Comparison of ENCODE assay signal across 25 mouse cellular contexts in genomic region chr19:8914212-8914611, GRCm38 (mm10). TPM values are rescaled to one million over a fixed set of nuclear protein-coding genes. Genes with fewer than 3 reads are reported as not detected.
DNase-seq lines count a peak whose midpoint lies in the region; TF ChIP-seq lines count a peak whose summit lies in the region.
"Had no signal": no experiment of that assay in that cellular context is flagged by ENCODE, and none has a peak within 500 bp of the region (broad histone marks: within the 10 kb centered on the region; RNA-seq: fewer than 3 reads in every experiment).

No protein-coding gene starts in this region.

- peaks cover 3% of the 10 kb centered on the region for H3K4me1 ChIP-seq in cortical plate, adult 2 months (ENCODE audit: control insufficient read depth, insufficient read depth, low read length)
- H3K4me1 ChIP-seq: embryonic facial prominence, embryonic 12.5 days; embryonic facial prominence, embryonic 15.5 days; heart, embryonic 12.5 days; heart, embryonic 15.5 days; hindbrain, embryonic 10.5 days; hindbrain, embryonic 13.5 days had no signal

- intact Hi-C loops in left cerebral cortex, adult 2 months (cut with DNase I): no loop called here
- intact Hi-C loops in left cerebral cortex, postnatal 10 days (cut with DNase I): loop anchor here (5.0 to 10.0 kb wide), 2 partner anchors 87 to 159 kb away; partner anchors contain the start of genes AC129217.1 and Nxf1

- H3K27ac ChIP-seq in layer of hippocampus, adult 2 months: peak overlapping the region; percentile 79
- H3K27ac ChIP-seq in left cerebral cortex, adult 2 months: peak overlapping the region; percentile 6; the same call in 1 of the 2 replicates
- H3K27ac ChIP-seq in cortical plate, adult 2 months (ENCODE audit: insufficient read depth, low read length): 0 out of 2 replicates have a peak overlapping the region, but pooled peaks have one; percentile 35
- H3K27ac ChIP-seq: embryonic facial prominence, embryonic 12.5 days; embryonic facial prominence, embryonic 15.5 days; heart, embryonic 15.5 days; hindbrain, embryonic 10.5 days; hindbrain, embryonic 13.5 days had no signal

- no peak for TF ChIP-seq POLR2A in cortical plate, adult 2 months (IDR thresholded peaks at IDR 0.05; ENCODE audit: extremely low read depth, insufficient read depth, low read length)

- H3K4me3 ChIP-seq in layer of hippocampus, adult 2 months: no peak overlapping the region
- H3K4me3 ChIP-seq in left cerebral cortex, adult 2 months: no peak overlapping the region
- H3K4me3 ChIP-seq in cortical plate, adult 2 months (ENCODE audit: insufficient read depth, low read length): no peak overlapping the region
- H3K4me3 ChIP-seq: embryonic facial prominence, embryonic 12.5 days; embryonic facial prominence, embryonic 15.5 days; heart, embryonic 12.5 days; heart, embryonic 15.5 days; hindbrain, embryonic 10.5 days; hindbrain, embryonic 13.5 days had no signal

- DNase-seq in layer of hippocampus, adult 2 months (ENCODE audit: low spot score in 2 of 2): peak in 1 of 2 experiments; percentile 50
- DNase-seq in layer of hippocampus, postnatal 14 days (ENCODE audit: low spot score in 2 of 2): no peak
- DNase-seq in left cerebral cortex, adult 2 months (ENCODE audit: extremely low spot score in 1 of 2, low spot score in 2 of 2): no peak
- DNase-seq in left cerebral cortex, postnatal 10 days (ENCODE audit: extremely low spot score in 1 of 2, low spot score in 2 of 2): no peak
- DNase-seq in right cerebral cortex, adult 18-20 months: peak; percentile 57
- no peak for DNase-seq in right cerebral cortex, postnatal 14 days
- no peak for DNase-seq in kidney, postnatal 10 days
- DNase-seq: adrenal gland, adult 2 months; adrenal gland, postnatal 14 days; cerebellum, adult 11-12 months; cerebellum, adult 8-10 months; cerebellum, postnatal 10 days; cerebellum, postnatal 36 days; forebrain, postnatal 0 days; gastrocnemius, postnatal 10 days; gastrocnemius, postnatal 36 days; heart, postnatal 10 days; heart, postnatal 36 days had no signal

- no peak for TF ChIP-seq CTCF in layer of hippocampus, adult 2 months (conservative IDR thresholded peaks at IDR 0.05)
- no peak for TF ChIP-seq CTCF in left cerebral cortex, adult 2 months (IDR thresholded peaks at IDR 0.05)
- TF ChIP-seq CTCF in cortical plate, adult 2 months (IDR thresholded peaks at IDR 0.05; ENCODE audit: extremely low read depth, insufficient read depth, low read length): no peak

RNA-seq across cellular contexts. Expression of gene B3gat3, which starts 6.0 kb away (rescaled TPM):
- 100 to 1,000 TPM; 167 to 191 TPM for total RNA-seq in layer of hippocampus, adult 2 months (2021)
- 100 to 1,000 TPM; 144 to 149 TPM for total RNA-seq in layer of hippocampus, postnatal 14 days (2021)
- 100 to 1,000 TPM; 172 to 173 TPM for total RNA-seq in left cerebral cortex, adult 2 months (2021)
- total RNA-seq in left cerebral cortex, postnatal 10 days (2021): 100 to 1,000 TPM; 141 to 144 TPM
- 222 and 224 TPM in 2 replicates for polyA plus RNA-seq in cortical plate, adult 2 months (2012; rRNA removed)

RNA-seq across cellular contexts. Expression of gene Rom1, which starts 14.9 kb away (rescaled TPM):
- 1 to 10 TPM; 4.4 to 5.7 TPM for total RNA-seq in layer of hippocampus, adult 2 months (2021)
- 1 to 10 TPM; 3.2 to 4.0 TPM for total RNA-seq in layer of hippocampus, postnatal 14 days (2021)
- 1 to 10 TPM; 5.6 to 7.2 TPM for total RNA-seq in left cerebral cortex, adult 2 months (2021)
- 1 to 10 TPM; 2.1 to 2.4 TPM for total RNA-seq in left cerebral cortex, postnatal 10 days (2021)
- 8.0 and 9.2 TPM in 2 replicates for polyA plus RNA-seq in cortical plate, adult 2 months (2012; rRNA removed)

RNA-seq across cellular contexts. Expression of gene Eml3, which starts 15.1 kb away (rescaled TPM):
- total RNA-seq in layer of hippocampus, adult 2 months (2021): 10 to 100 TPM; 11.5 to 11.7 TPM
- 10 to 100 TPM; 11.3 to 11.7 TPM for total RNA-seq in layer of hippocampus, postnatal 14 days (2021)
- 10 to 100 TPM; 11.0 to 13.7 TPM for total RNA-seq in left cerebral cortex, adult 2 months (2021)
- 1 to 10 TPM; 7.5 to 8.5 TPM for total RNA-seq in left cerebral cortex, postnatal 10 days (2021)
- polyA plus RNA-seq in cortical plate, adult 2 months (2012; rRNA removed): 12.8 and 13.2 TPM in 2 replicates

RNA-seq across cellular contexts. Expression of gene Ganab, which starts 16.3 kb away (rescaled TPM):
- total RNA-seq in layer of hippocampus, adult 2 months (2021): 100 to 1,000 TPM; 114 to 118 TPM
- 100 to 1,000 TPM; 111 to 114 TPM for total RNA-seq in layer of hippocampus, postnatal 14 days (2021)
- total RNA-seq in left cerebral cortex, adult 2 months (2021): 100 to 1,000 TPM in 1 of 2 experiments, 10 to 100 TPM in 1; 96.4 to 104 TPM
- total RNA-seq in left cerebral cortex, postnatal 10 days (2021): 10 to 100 TPM; 94.4 to 96.8 TPM
- 87.5 and 89.8 TPM in 2 replicates for polyA plus RNA-seq in cortical plate, adult 2 months (2012; rRNA removed)

RNA-seq across cellular contexts. Expression of gene Ints5, which starts 21.4 kb away (rescaled TPM):
- total RNA-seq in layer of hippocampus, adult 2 months (2021): 10 to 100 TPM; 24.4 to 25.6 TPM
- total RNA-seq in layer of hippocampus, postnatal 14 days (2021): 10 to 100 TPM; 22.0 to 25.4 TPM
- total RNA-seq in left cerebral cortex, adult 2 months (2021): 10 to 100 TPM; 21.7 to 22.9 TPM
- total RNA-seq in left cerebral cortex, postnatal 10 days (2021): 10 to 100 TPM; 22.0 to 23.1 TPM
- 16.1 and 16.7 TPM in 2 replicates for polyA plus RNA-seq in cortical plate, adult 2 months (2012; rRNA removed)

Comparison
In these comparisons a context has a peak if more than half of its experiments do, and no peak if none do; other contexts are left out.
1. H3K27ac ChIP-seq: peak in every context shown above with its lines; median percentile 79 in layer of hippocampus, adult 2 months; 35 in cortical plate, adult 2 months; 6 in left cerebral cortex, adult 2 months.